Mouse (Mus musculus) lung, postnatal 0 days (tissue): ENCODE results near the gene Ubap2l.

Experiments
- CTCF ChIP-seq: IDR thresholded peaks from 2 replicates; pipeline ENCODE4 v1.5.1; 2016; ENCODE audit warnings: antibody characterized with exemption, mild to moderate bottlenecking
- EP300 ChIP-seq: IDR thresholded peaks from 2 replicates; pipeline ENCODE4 v1.6.1; 2016; ENCODE audit warnings: antibody characterized with exemption, mild to moderate bottlenecking, control low read depth

GRCm38 (mm10) chr3:89966946-89967345 lies 85.5 kb downstream of the Ubap2l start:
- TF ChIP-seq CTCF, result peak; percentile 61
- TF ChIP-seq EP300, result no peak
